Mouse (Mus musculus) left cerebral cortex, postnatal 36 days (tissue): Measurements from ENCODE around the gene Taldo1. TPM values are rescaled to one million over a fixed set of nuclear protein-coding genes. Genes with fewer than 3 reads are reported as not detected.
"Not testable (repeated sequence)": the region's sequence is repeated elsewhere in the genome, so short reads cannot be mapped to it uniquely, and the experiment has no call there.

Experiments
- DNase-seq, 2 experiments: peaks; one replicate each; pipeline ENCODE4 v3.0.0; 2021 to 2022; ENCODE audit warnings: low spot score in 2 of 2, mixed read lengths in 1 of 2
- intact Hi-C: fragments of 180-260 bp; cut with DNase I; formaldehyde crosslinking; loops from one replicate; pipeline ENCODE4 v1.15.1; 2025
- total RNA-seq, 2 experiments: library from RNA; stranded (reverse); gene quantifications; 2 replicates each; pipeline ENCODE4 v1.2.3; 2021

Taldo1 gene
- total RNA-seq, 2 experiments from 2014 or later = 93.3 to 116 TPM

GRCm38 (mm10) chr7:141435856-141436522, 44.0 kb downstream of the Taldo1 start:
- intact Hi-C loops = no loop called here
- peak in 1 of 2 experiments; percentile 7 for DNase-seq

DNA sequence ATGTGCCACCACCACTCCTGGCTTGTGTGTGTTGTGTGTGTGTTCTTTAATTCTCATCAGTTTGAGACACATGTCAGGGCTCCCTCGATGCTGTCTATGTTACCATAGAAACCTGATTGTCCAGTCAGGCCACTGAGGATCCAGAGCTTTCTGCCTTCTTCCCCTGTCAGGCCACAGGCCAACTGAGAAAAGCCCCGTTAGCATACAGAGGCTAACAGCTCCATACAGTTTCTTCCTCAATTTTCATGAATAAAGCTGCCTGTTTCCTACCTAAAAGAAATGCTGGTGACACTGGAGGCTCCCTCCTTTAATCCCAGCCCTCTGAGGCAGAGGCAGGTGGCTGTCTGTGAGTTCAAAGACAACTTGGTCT, 44.5 kb downstream of the Taldo1 start:
- intact Hi-C loops = no loop called here
- DNase-seq = no peak

GRCm38 (mm10) chr7:141437178-141438120, 45.5 kb downstream of the Taldo1 start, which contains the start of gene Slc25a22:
TSS of gene Slc25a22 (minus strand) at chr7:141437892.
- intact Hi-C loops = no loop called here
- DNase-seq = peak; percentile 88 to 89

DNA sequence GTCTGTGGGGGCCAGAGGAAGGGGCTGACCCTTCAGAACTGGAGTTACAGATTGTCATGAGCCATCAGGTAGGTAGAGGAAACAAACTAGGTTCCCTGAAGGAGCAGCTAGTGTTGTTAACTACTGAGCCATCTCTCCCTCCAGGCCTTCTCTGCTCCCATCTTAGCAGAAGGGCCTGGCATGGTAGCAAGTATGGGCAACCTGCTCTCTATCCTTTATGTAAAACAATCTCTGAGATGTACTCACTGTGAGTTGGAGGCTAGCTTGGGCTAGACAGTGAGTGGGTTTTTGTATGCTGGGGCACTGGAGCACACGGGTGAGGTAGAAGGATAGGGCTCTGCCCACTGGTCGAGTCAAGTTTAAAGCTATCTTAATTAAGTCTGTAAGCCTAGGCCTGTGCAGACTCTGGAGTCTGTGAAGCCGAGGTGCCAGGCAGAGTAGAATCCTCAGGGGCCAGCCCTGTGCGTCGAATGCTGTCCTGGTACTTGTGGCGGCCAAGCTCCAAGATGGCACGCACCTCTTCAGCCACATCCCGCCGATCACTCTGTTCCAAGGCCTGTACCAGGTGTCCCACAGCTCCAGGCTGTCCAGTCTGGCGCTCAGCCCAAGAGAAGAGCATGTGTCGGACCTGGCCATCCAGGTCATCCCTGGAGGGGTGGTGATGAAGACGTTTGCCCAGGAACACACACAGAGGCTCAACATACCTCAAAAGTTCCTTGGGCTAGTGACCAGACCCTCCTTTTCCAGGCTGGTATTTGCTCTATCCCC, 46.4 kb downstream of the Taldo1 start:
- DNase-seq = no peak
- intact Hi-C loops = no loop called here

GRCm38 (mm10) chr7:141439140-141439679, 47.2 kb downstream of the Taldo1 start:
- DNase-seq = no peak
- intact Hi-C loops = no loop called here

DNA sequence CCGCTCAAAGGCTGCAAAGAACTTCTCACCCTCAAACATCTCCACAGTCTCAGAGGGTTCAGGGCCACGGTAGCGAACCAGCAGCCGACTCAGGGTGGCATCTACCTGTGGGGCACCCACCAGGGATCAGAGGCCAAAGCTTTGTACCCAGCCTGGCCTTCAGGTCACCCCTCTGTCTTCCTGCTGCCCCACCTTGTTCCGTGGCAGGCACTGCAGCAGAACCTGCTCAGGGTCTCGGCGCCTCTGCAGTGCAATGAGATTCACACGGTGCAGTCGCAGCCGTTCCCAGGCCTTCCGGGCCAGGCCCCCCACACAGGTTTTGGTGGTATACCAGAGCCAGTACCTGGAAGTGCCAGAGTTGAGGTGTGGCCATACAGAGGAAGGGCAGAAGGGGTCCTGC, 47.8 kb downstream of the Taldo1 start:
- intact Hi-C loops = no loop called here
- DNase-seq = no peak

DNA sequence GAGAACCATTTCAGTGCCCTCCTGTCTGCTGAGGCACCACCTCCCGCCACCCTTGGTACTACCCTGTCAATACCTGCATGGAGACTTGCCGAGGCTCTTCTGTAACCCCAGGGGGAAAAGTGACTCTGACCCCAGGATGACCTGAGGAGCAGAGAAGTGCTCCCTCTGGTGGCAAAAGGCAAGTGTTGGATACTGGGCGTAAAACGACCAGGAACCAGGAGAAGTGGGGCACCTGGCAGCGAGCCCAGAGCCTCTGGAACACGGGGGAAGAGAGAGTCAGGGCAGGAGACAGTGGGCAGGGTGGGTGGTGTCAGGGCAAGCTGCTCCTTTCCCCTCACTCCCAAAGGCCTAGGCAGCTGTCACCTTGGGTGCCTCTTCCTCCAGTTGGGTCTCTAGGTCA, 48.6 kb downstream of the Taldo1 start:
- intact Hi-C loops = no loop called here
- DNase-seq = no peak

DNA sequence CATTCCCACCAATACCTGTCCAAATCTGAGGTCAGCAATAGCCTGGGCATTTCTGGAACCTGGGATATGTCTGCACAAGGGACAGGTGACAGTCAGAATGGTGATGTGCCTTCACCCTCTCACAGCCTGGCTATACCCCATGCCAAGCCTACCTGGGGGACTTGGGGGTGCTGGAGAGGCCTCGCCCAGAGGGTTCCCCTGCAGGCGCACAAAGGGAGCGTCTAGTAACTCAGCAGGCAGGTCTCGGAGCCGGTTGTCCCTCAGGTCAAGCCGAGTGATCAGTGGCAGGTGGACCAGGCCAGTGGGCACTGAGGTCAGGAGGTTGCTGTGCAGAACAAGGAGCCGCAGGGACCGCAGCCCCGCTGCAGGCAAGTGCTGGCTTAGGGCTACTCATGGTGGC, 49.5 kb downstream of the Taldo1 start:
- no peak for DNase-seq
- intact Hi-C loops = no loop called here

- no peak for DNase-seq
- intact Hi-C loops = no loop called here
Observed at GRCm38 (mm10) chr7:141442199-141442598, 50.2 kb downstream of the Taldo1 start.

DNA sequence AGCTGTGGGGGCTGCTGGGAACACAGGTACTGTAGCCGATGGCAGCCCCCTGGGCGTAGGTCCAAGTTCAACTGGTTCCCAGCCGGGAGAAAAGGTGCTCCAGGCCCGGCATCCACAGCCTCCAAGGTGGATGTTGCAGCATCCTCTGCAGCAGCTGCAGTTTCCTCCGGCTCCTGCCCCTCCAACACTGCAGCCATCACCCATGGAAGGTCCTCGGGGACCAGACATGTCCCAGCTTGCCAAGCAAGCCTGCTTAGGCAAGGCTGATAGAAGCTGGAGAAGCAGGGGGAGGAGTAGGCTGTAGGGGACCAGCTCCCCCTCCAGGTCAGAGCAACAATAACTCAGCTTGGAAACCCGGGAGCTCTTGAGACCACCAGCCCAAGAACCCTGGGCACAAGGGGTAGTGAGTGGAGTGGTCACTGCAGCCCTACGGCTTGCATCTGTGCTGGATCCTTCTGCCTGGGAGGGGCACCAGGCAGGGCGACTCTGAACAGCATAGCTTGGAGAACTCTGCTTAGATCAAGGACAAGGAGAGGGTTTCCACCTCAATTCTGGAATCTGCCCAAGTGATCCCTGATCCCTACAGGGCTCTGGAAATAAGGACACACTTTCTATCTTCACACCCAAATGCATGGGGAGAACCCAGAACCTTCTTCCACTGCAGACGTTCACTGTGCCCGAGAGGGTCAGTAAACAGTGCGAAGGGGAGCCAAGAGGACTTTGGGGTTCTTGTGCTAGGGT, 51.3 kb downstream of the Taldo1 start:
- no peak for DNase-seq
- intact Hi-C loops = no loop called here

GRCm38 (mm10) chr7:141443828-141444237, 51.8 kb downstream of the Taldo1 start, which contains the start of gene Pidd1:
TSS of gene Pidd1 (minus strand) at chr7:141444025.
- intact Hi-C loops = no loop called here
- DNase-seq = no peak

- intact Hi-C loops, DNase-seq: not testable (repeated sequence)
Observed at GRCm38 (mm10) chr7:141446374-141446773, 54.4 kb downstream of the Taldo1 start.

GRCm38 (mm10) chr7:141447110-141447991, 55.4 kb downstream of the Taldo1 start, which contains the start of gene Rplp2:
TSS of gene Rplp2 (plus strand) at chr7:141447370.
- DNase-seq = peak; percentile 98
- intact Hi-C loops = no loop called here

DNA sequence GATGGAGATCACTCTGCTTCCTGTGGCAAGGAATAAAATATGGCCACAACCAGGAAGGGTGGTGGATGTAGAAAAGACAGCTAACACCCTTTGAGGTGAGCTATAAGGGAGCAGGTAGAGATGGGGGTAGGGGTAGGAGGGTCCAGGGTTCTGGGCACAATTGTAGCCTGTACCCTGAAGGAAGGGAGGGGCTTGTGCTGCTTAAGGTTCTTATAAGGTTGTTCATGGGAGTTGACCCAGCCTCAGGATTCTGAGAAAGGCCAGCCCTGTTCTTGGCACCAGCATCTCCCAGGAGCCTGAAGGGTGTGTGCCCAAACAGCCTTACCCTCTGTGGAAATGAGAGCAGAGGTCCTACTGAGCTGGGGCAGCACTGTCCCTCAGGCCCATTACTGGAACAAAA, 59.9 kb downstream of the Taldo1 start:
- no peak for DNase-seq
- intact Hi-C loops = no loop called here
